Mouse (Mus musculus) G1E (cell line): Measurements from ENCODE around the gene Gm6169. TPM values are rescaled to one million over a fixed set of nuclear protein-coding genes. Genes with fewer than 3 reads are reported as not detected.

Source experiments
- ATAC-seq: 2 replicates; pipeline ENCODE4 v1.8.0; 2016; ENCODE audit warnings: mild to moderate bottlenecking; ENCODE audit not compliant: insufficient number of reproducible peaks, poor library complexity, low FRiP score, severe bottlenecking; ENCODE audit errors: extremely low read depth
- DNase-seq: peaks from one replicate; pipeline ENCODE4 v3.0.0; 2012; ENCODE audit warnings: low spot score
- H3K27me3 ChIP-seq: 2 replicates; pipeline ENCODE4 v1.6.1; 2012; ENCODE audit warnings: mild to moderate bottlenecking, low read length, inconsistent platforms; ENCODE audit not compliant: insufficient read depth
- H3K36me3 ChIP-seq: replicated peaks from 2 replicates; pipeline ENCODE3; 2012; ENCODE audit warnings: mild to moderate bottlenecking, inconsistent platforms
- H3K4me1 ChIP-seq: 2 replicates; pipeline ENCODE4 v1.6.1; 2012; ENCODE audit warnings: low read depth, low read length, inconsistent platforms, mixed read lengths; ENCODE audit not compliant: insufficient read depth
- H3K4me3 ChIP-seq: 2 replicates; pipeline ENCODE4 v1.5.1; 2012; ENCODE audit warnings: low read depth, mild to moderate bottlenecking, inconsistent platforms, low read length, moderate library complexity, mixed read lengths
- H3K9me3 ChIP-seq: replicated peaks from 2 replicates; pipeline ENCODE4 v1.6.1; 2012; ENCODE audit warnings: inconsistent platforms
- CTCF ChIP-seq: IDR thresholded peaks from 2 replicates; pipeline ENCODE4 v1.5.1; 2012; ENCODE audit warnings: low read depth, low read length, inconsistent platforms, mixed read lengths
- GATA1 ChIP-seq: IDR thresholded peaks from 2 replicates; pipeline ENCODE4 v1.6.1; 2012; ENCODE audit warnings: borderline replicate concordance, low read length, inconsistent platforms, mixed read lengths
- GATA2 ChIP-seq: IDR thresholded peaks from 2 replicates; pipeline ENCODE4 v1.6.1; 2012; ENCODE audit warnings: low read depth, low read length, inconsistent platforms, borderline replicate concordance
- POLR2AphosphoS5 ChIP-seq: IDR thresholded peaks from 2 replicates; pipeline ENCODE4 v1.6.1; 2012; ENCODE audit warnings: low read depth, low read length, inconsistent platforms; ENCODE audit not compliant: insufficient replicate concordance
- TAL1 ChIP-seq: conservative IDR thresholded peaks from 2 replicates; pipeline ENCODE4 v1.6.1; 2012; ENCODE audit warnings: low read depth, low read length, inconsistent platforms, mixed read lengths
- polyA plus RNA-seq: library from polyadenylated mRNA; stranded (reverse); fragments of >175 nt; gene quantifications from 2 replicates; pipeline ENCODE4 v1.2.3, GENCODE M21; 2012
- total RNA-seq, 2 experiments: library from RNA; stranded (forward) in 1 of 2; stranded (reverse) in 1 of 2; fragments of 200-1000 nt in 1 of 2; fragments of >200 nt in 1 of 2; fragmentation: Nextera tagmentation in 1 of 2; gene quantifications; 2 replicates each; pipeline ENCODE4 v1.2.3; 2014 to 2017

Gm6169 gene
- total and polyA plus RNA-seq, 3 experiments, result 0.07 to 1.4 (median 0.82) TPM

- peaks cover 15% of the 10 kb centered on the region for H3K4me1 ChIP-seq
Measured at GRCm38 (mm10) chr13:97064413-97064812, 34.6 kb downstream of the Gm6169 start.

GRCm38 (mm10) chr13:97063431-97063830, 35.6 kb downstream of the Gm6169 start:
- Histone ChIP-seq H3K36me3 (no peaks in the 10 kb centered on the region), H3K9me3 (no peaks in the 10 kb centered on the region), H3K4me1 (peaks cover 15% of the 10 kb centered on the region), H3K27me3 (peaks cover 5% of the 10 kb centered on the region; the same call in 1 of the 2 replicates), H3K4me3 (no peak overlapping the region)
- no peak for ATAC-seq
- no peak for DNase-seq
- TF ChIP-seq TAL1, result no peak
- TF ChIP-seq GATA2, result no peak
- no peak for TF ChIP-seq CTCF
- no peak for TF ChIP-seq POLR2AphosphoS5
- no peak for TF ChIP-seq GATA1

More at GRCm38 (mm10) chr13:97064413-97064812, 34.6 kb downstream of the Gm6169 start:
- Histone ChIP-seq H3K27me3 (peaks cover 5% of the 10 kb centered on the region; the same call in 1 of the 2 replicates), H3K4me3 (peak overlapping the region; percentile 27; the same call in 1 of the 2 replicates), H3K36me3 (no peaks in the 10 kb centered on the region), H3K9me3 (no peaks in the 10 kb centered on the region)
- no peak for DNase-seq
- ATAC-seq, result no peak
- TF ChIP-seq POLR2AphosphoS5, result no peak
- no peak for TF ChIP-seq GATA2
- no peak for TF ChIP-seq CTCF
- TF ChIP-seq TAL1, result no peak
- no peak for TF ChIP-seq GATA1

GRCm38 (mm10) chr13:97062151-97062550, 36.9 kb downstream of the Gm6169 start:
- H3K27me3 ChIP-seq, result no peaks in the 10 kb centered on the region
- H3K9me3 ChIP-seq, result no peaks in the 10 kb centered on the region
- DNase-seq, result no peak
- H3K4me3 ChIP-seq, result no peak overlapping the region
- peaks cover 15% of the 10 kb centered on the region for H3K4me1 ChIP-seq
- TF ChIP-seq TAL1 (no peak), GATA1 (no peak), CTCF (no peak), GATA2 (no peak), POLR2AphosphoS5 (no peak)
- no peak for ATAC-seq
- no peaks in the 10 kb centered on the region for H3K36me3 ChIP-seq

GRCm38 (mm10) chr13:97060331-97060730, 38.7 kb downstream of the Gm6169 start:
- H3K36me3 ChIP-seq, result no peaks in the 10 kb centered on the region
- no peaks in the 10 kb centered on the region for H3K9me3 ChIP-seq
- H3K27me3 ChIP-seq, result no peaks in the 10 kb centered on the region
- ATAC-seq (no peak), DNase-seq (no peak)
- TF ChIP-seq CTCF (no peak), GATA2 (no peak), TAL1 (no peak), POLR2AphosphoS5 (no peak), GATA1 (no peak)
- peaks cover 9% of the 10 kb centered on the region for H3K4me1 ChIP-seq
- H3K4me3 ChIP-seq, result no peak overlapping the region

GRCm38 (mm10) chr13:97059746-97060145, 39.3 kb downstream of the Gm6169 start:
- Histone ChIP-seq H3K36me3 (no peaks in the 10 kb centered on the region), H3K27me3 (no peaks in the 10 kb centered on the region), H3K4me1 (peaks cover 7% of the 10 kb centered on the region), H3K9me3 (no peaks in the 10 kb centered on the region), H3K4me3 (no peak overlapping the region)
- DNase-seq, result no peak
- ATAC-seq, result no peak
- TF ChIP-seq CTCF (no peak), GATA1 (no peak), TAL1 (no peak), POLR2AphosphoS5 (no peak), GATA2 (no peak)

- Histone ChIP-seq H3K27me3 (peaks cover 3% of the 10 kb centered on the region; the same call in 1 of the 2 replicates), H3K4me3 (no peak overlapping the region), H3K36me3 (no peaks in the 10 kb centered on the region), H3K4me1 (no peaks in the 10 kb centered on the region), H3K9me3 (no peaks in the 10 kb centered on the region)
- ATAC-seq (no peak), DNase-seq (no peak)
- TF ChIP-seq POLR2AphosphoS5 (no peak), CTCF (no peak), GATA1 (no peak)
Measured at GRCm38 (mm10) chr13:97057817-97058216, 41.2 kb downstream of the Gm6169 start.
